Mouse (Mus musculus) stomach, postnatal 0 days (tissue): ENCODE measurements around the gene Pparg. TPM values are rescaled to one million over a fixed set of nuclear protein-coding genes. Genes with fewer than 3 reads are reported as not detected.

Experiments
- ATAC-seq: fragments of 200-750 bp; cut with Nextera tagmentation; 2 replicates; pipeline ENCODE4 v1.8.0; 2017; ENCODE audit not compliant: low FRiP score, low TSS enrichment
- DNase-seq: peaks from one replicate; pipeline ENCODE4 v3.0.0-alpha.2; 2016; ENCODE audit warnings: low spot score
- H3K27ac ChIP-seq: fragments of 300-500 bp; sonication (generic); replicated peaks from 2 replicates; pipeline ENCODE4 v1.5.1; 2014; ENCODE audit warnings: mild to moderate bottlenecking, control low read depth
- H3K27me3 ChIP-seq: fragments of 300-500 bp; sonication (generic); 2 replicates; pipeline ENCODE4 v1.6.1; 2014; ENCODE audit warnings: low read length; ENCODE audit not compliant: control insufficient read depth, insufficient read depth
- H3K36me3 ChIP-seq: fragments of 300-500 bp; sonication (generic); 2 replicates; pipeline ENCODE4 v1.6.1; 2014; ENCODE audit warnings: low read length, mixed read lengths; ENCODE audit not compliant: control insufficient read depth, insufficient read depth
- H3K4me1 ChIP-seq: fragments of 300-500 bp; sonication (generic); replicated peaks from 2 replicates; pipeline ENCODE4 v1.6.1; 2014; ENCODE audit warnings: antibody characterized with exemption; ENCODE audit not compliant: control insufficient read depth, insufficient read depth
- H3K4me2 ChIP-seq: fragments of 300-500 bp; sonication (generic); replicated peaks from 2 replicates; pipeline ENCODE4 v1.6.1; 2014; ENCODE audit warnings: low read depth, mild to moderate bottlenecking, control low read depth, moderate library complexity
- H3K4me3 ChIP-seq: fragments of 300-500 bp; sonication (generic); 2 replicates; pipeline ENCODE4 v1.5.1; 2014; ENCODE audit warnings: low read depth, low read length, control low read depth
- H3K9ac ChIP-seq: fragments of 300-500 bp; sonication (generic); 2 replicates; pipeline ENCODE4 v1.6.1; 2014; ENCODE audit warnings: mild to moderate bottlenecking, low read length, control low read depth, mixed read lengths
- H3K9me3 ChIP-seq: fragments of 300-500 bp; sonication (generic); 2 replicates; pipeline ENCODE4 v1.6.1; 2016; ENCODE audit warnings: low read length; ENCODE audit not compliant: control insufficient read depth
- CTCF ChIP-seq: IDR thresholded peaks from 2 replicates; pipeline ENCODE4 v1.5.1; 2016; ENCODE audit warnings: antibody characterized with exemption, low read depth, mild to moderate bottlenecking, moderate library complexity
- EP300 ChIP-seq: optimal IDR thresholded peaks from 2 replicates; pipeline ENCODE3; 2016; ENCODE audit warnings: antibody characterized with exemption
- WGBS: fragments of 180-500 bp; shearing (Covaris S2); extraction: QIAGEN DNeasy Blood & Tissue Kit; methylation state at CpG from one replicate; pipeline ENCODE4 v1.1.7; 2014; 5-methylcytosine and 5-hydroxymethylcytosine counted together
- polyA plus RNA-seq: library from polyadenylated mRNA; unstranded; fragments of >200 nt; fragmentation: Nextera tagmentation; extraction: Ambion mirVana; gene quantifications from 2 replicates; pipeline ENCODE4 v1.2.1, GENCODE M21; 2015

Pparg gene
- polyA plus RNA-seq, 1 experiment from 2014 or later = 44.4 TPM

DNA sequence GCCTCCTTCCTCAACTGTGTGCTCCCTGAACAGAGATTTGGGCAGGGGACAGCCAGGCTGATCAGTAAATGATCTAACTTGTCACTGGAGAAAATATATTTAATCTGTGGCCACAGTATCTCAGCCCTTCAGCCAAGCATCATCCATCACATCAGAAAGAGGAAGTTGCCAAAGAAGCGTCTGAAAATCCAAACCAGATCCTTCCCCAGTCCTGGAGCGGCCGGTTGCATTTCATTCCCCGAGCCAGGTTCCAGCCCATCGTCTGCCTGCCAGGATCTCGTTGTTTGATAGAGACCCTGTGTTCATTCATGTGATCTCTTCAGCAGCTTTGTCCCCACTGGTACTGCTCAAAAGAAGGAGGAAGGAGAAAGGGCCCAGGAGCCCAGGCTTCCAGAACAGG is 124.9 kb downstream of the Pparg start:
- DNase-seq (no peak), ATAC-seq (no peak)
- Histone ChIP-seq H3K36me3 (no peaks in the 10 kb centered on the region), H3K4me1 (peaks cover under 1% of the 10 kb centered on the region; the same call in 1 of the 2 replicates), H3K9me3 (no peaks in the 10 kb centered on the region), H3K4me2 (no peak overlapping the region), H3K9ac (no peak overlapping the region), H3K27me3 (no peaks in the 10 kb centered on the region), H3K4me3 (no peak overlapping the region), H3K27ac (no peak overlapping the region)
- WGBS = 36% methylated on average over 6 of the region's 6 CpGs
- TF ChIP-seq CTCF = no peak
- TF ChIP-seq EP300 = no peak

- DNase-seq (no peak), ATAC-seq (no peak)
- H3K4me2 ChIP-seq = no peak overlapping the region
- H3K27me3 ChIP-seq = no peaks in the 10 kb centered on the region
- WGBS = 78% methylated on average over 9 of the region's 9 CpGs
- H3K9me3 ChIP-seq = no peaks in the 10 kb centered on the region
- no peak overlapping the region for H3K4me3 ChIP-seq
- no peak overlapping the region for H3K27ac ChIP-seq
- H3K4me1 ChIP-seq = no peaks in the 10 kb centered on the region
- H3K36me3 ChIP-seq = no peaks in the 10 kb centered on the region
- no peak overlapping the region for H3K9ac ChIP-seq
- TF ChIP-seq EP300 (no peak), CTCF (no peak)
These were observed 129.1 kb downstream of the Pparg start for GRCm38 (mm10) chr6:115489831-115490230.

GRCm38 (mm10) chr6:115492952-115493613 is 132.3 kb downstream of the Pparg start:
- WGBS = 36% methylated on average over 11 of the region's 11 CpGs
- ATAC-seq = peak; percentile 54; the same call in 1 of the 2 replicates

GRCm38 (mm10) chr6:115493824-115494223 is 133.1 kb downstream of the Pparg start:
- Histone ChIP-seq H3K9ac (no peak overlapping the region), H3K4me3 (no peak overlapping the region), H3K36me3 (no peaks in the 10 kb centered on the region), H3K27ac (peak overlapping the region; percentile 45), H3K9me3 (no peaks in the 10 kb centered on the region), H3K4me1 (no peaks in the 10 kb centered on the region), H3K27me3 (no peaks in the 10 kb centered on the region), H3K4me2 (no peak overlapping the region)
- ATAC-seq = no peak
- no peak for DNase-seq
- no peak for TF ChIP-seq CTCF
- no peak for TF ChIP-seq EP300

More at GRCm38 (mm10) chr6:115492952-115493613, 132.3 kb downstream of the Pparg start:
- peak overlapping the region; percentile 73 for H3K27ac ChIP-seq
- no peaks in the 10 kb centered on the region for H3K36me3 ChIP-seq
- H3K4me2 ChIP-seq = no peak overlapping the region
- H3K4me3 ChIP-seq = no peak overlapping the region
- no peak overlapping the region for H3K9ac ChIP-seq
- no peaks in the 10 kb centered on the region for H3K4me1 ChIP-seq
- no peak for TF ChIP-seq CTCF
- no peak for TF ChIP-seq EP300
- H3K9me3 ChIP-seq = no peaks in the 10 kb centered on the region
- no peak for DNase-seq
- no peaks in the 10 kb centered on the region for H3K27me3 ChIP-seq

DNA sequence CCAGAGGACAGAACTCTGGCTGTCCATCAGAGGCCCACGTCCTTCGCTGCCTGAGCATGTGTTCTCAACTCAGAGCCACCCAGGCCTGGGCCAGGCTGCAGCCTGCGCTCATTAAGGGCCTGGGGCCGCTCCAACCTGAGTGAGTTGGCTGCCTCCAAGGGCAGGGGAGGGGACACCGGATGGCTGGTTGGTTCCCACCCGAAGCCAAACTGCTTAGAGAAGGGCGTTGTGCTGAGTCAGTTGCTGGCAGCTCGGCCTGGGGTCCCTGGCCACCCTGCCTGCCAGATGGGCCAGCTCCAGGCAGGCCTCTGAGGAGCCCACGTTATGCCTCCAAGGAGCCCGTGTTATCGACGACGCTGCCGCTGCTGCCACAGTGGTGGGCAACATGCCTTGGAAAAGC is 138.8 kb downstream of the Pparg start:
- 62% methylated on average over 14 of the region's 14 CpGs for WGBS
- no peak overlapping the region for H3K4me3 ChIP-seq

GRCm38 (mm10) chr6:115500234-115500633 is 139.5 kb downstream of the Pparg start:
- H3K36me3 ChIP-seq = no peaks in the 10 kb centered on the region
- DNase-seq = no peak
- TF ChIP-seq CTCF (no peak), EP300 (no peak)
- H3K27ac ChIP-seq = 0 out of 2 replicates have a peak overlapping the region, but pooled peaks have one; percentile 45
- H3K9ac ChIP-seq = no peak overlapping the region
- 0 out of 2 replicates have a peak, but pooled peaks cover 4% of the 10 kb centered on the region for H3K4me1 ChIP-seq
- H3K4me2 ChIP-seq = no peak overlapping the region
- no peak overlapping the region for H3K4me3 ChIP-seq
- WGBS = 85% methylated on average over 10 of the region's 10 CpGs
- ATAC-seq = no peak
- no peaks in the 10 kb centered on the region for H3K9me3 ChIP-seq
- H3K27me3 ChIP-seq = no peaks in the 10 kb centered on the region

More for the DNA sequence above, 138.8 kb downstream of the Pparg start:
- Histone ChIP-seq H3K9ac (0 out of 2 replicates have a peak overlapping the region, but pooled peaks have one; percentile 18), H3K27ac (no peak overlapping the region), H3K4me1 (0 out of 2 replicates have a peak, but pooled peaks cover 4% of the 10 kb centered on the region), H3K27me3 (no peaks in the 10 kb centered on the region), H3K4me2 (no peak overlapping the region), H3K9me3 (no peaks in the 10 kb centered on the region), H3K36me3 (no peaks in the 10 kb centered on the region)
- ATAC-seq (no peak), DNase-seq (peak; percentile 17)
- TF ChIP-seq EP300 = no peak
- TF ChIP-seq CTCF = no peak
